ENCODE assay signal across 22 mouse cellular contexts in genomic region chr19:5503687-5504086, GRCm38 (mm10). TPM values are rescaled to one million over a fixed set of nuclear protein-coding genes. Genes with fewer than 3 reads are reported as not detected.
DNase-seq lines count a peak whose midpoint lies in the region; ATAC-seq and TF ChIP-seq lines count a peak whose summit lies in the region.
"Had no signal": no experiment of that assay in that cellular context is flagged by ENCODE, and none has a peak within 500 bp of the region (broad histone marks: within the 10 kb centered on the region; RNA-seq: fewer than 3 reads in every experiment).

1700020D05Rik (minus strand) TSS chr19:5503787.

- no peak for TF ChIP-seq EP300 in ES-Bruce4 (IDR thresholded peaks at IDR 0.05; ENCODE audit: insufficient read depth, low read depth, low read length)

- WGBS in kidney, embryonic 16.5 days = 47% methylated on average over 17 of the region's 17 CpGs
- 50% methylated on average over 16 of the region's 17 CpGs for WGBS in embryonic facial prominence, embryonic 13.5 days

- no peaks in the 10 kb centered on the region; the same call in 1 of the 2 replicates for H3K9me3 ChIP-seq in kidney, embryonic 16.5 days (ENCODE audit: low read length)
- no peaks in the 10 kb centered on the region for H3K9me3 ChIP-seq in E14TG2a.4 (ENCODE audit: low read length)
- no peaks in the 10 kb centered on the region for H3K9me3 ChIP-seq in ES-Bruce4 (replicated peaks; ENCODE audit: control insufficient read depth, insufficient read depth, low read length, poor library complexity, severe bottlenecking)
- H3K9me3 ChIP-seq in embryonic facial prominence, embryonic 13.5 days = no peaks in the 10 kb centered on the region
- H3K9me3 ChIP-seq: embryonic facial prominence, embryonic 12.5 days; forebrain, embryonic 13.5 days; heart, embryonic 12.5 days had no signal

- no peak for TF ChIP-seq POLR2A in ES-Bruce4 (IDR thresholded peaks at IDR 0.05; ENCODE audit: insufficient read depth, low read length)

- H3K4me3 ChIP-seq in kidney, embryonic 16.5 days (ENCODE audit: low read length) = peak within 1 kb of the TSS; percentile 8; the same call in 1 of the 2 replicates
- H3K4me3 ChIP-seq in E14TG2a.4 (replicated peaks; ENCODE audit: low read length) (peak within 1 kb of the TSS; percentile 67), ES-Bruce4 (ENCODE audit: low read depth, low read length) (no peak within 1 kb of the TSS)
- no peak within 1 kb of the TSS for H3K4me3 ChIP-seq in embryonic facial prominence, embryonic 13.5 days
- H3K4me3 ChIP-seq: embryonic facial prominence, embryonic 12.5 days; forebrain, embryonic 13.5 days; gastrocnemius, adult 2 months; heart, embryonic 12.5 days; hindbrain, embryonic 10.5 days had no signal

- TF ChIP-seq CTCF in E14TG2a.4 (conservative IDR thresholded peaks at IDR 0.05; ENCODE audit: low read length) = no peak
- no peak for TF ChIP-seq CTCF in ES-Bruce4 (IDR thresholded peaks at IDR 0.05; ENCODE audit: low read depth, low read length)

- intact Hi-C loops in left cerebral cortex, postnatal 14 days (cut with DNase I) = no loop called here

- no peak for DNase-seq in kidney, adult 11 months
- no peak for DNase-seq in left cerebral cortex, postnatal 14 days (ENCODE audit: low spot score in 2 of 2)
- no peak for DNase-seq in right cerebral cortex, postnatal 25 days
- DNase-seq: adrenal gland, adult 8-10 months; cerebellum, adult 11 months; cerebellum, adult 8-10 months; cerebellum, postnatal 14 days; embryo, embryonic 11 days; forebrain, postnatal 0 days; gastrocnemius, adult 2 months; gastrocnemius, postnatal 25 days had no signal

- no peak for ATAC-seq in kidney, embryonic 16.5 days (ENCODE audit: low FRiP score, low TSS enrichment)
- 0 out of 2 replicates have a peak, but pooled peaks have one; percentile 26 for ATAC-seq in embryonic facial prominence, embryonic 13.5 days (ENCODE audit: insufficient number of reproducible peaks, insufficient read depth, low FRiP score, low TSS enrichment, low read depth)
- ATAC-seq: forebrain, embryonic 13.5 days; forebrain, postnatal 0 days had no signal

- H3K36me3 ChIP-seq in kidney, embryonic 16.5 days (ENCODE audit: insufficient read depth, low read length) = no peaks in the 10 kb centered on the region
- no peaks in the 10 kb centered on the region for H3K36me3 ChIP-seq in E14TG2a.4 (ENCODE audit: insufficient read depth, low read length)
- no peaks in the 10 kb centered on the region for H3K36me3 ChIP-seq in ES-Bruce4 (ENCODE audit: control insufficient read depth, insufficient read depth, low read length, poor library complexity, severe bottlenecking)
- H3K36me3 ChIP-seq in embryonic facial prominence, embryonic 13.5 days = no peaks in the 10 kb centered on the region; the same call in 1 of the 2 replicates
- H3K36me3 ChIP-seq: embryonic facial prominence, embryonic 12.5 days had no signal

- H3K4me2 ChIP-seq in kidney, embryonic 16.5 days (replicated peaks; ENCODE audit: low read depth, low read length) = peak within 1 kb of the TSS; percentile 31
- H3K4me2 ChIP-seq in embryonic facial prominence, embryonic 13.5 days = 0 out of 2 replicates have a peak within 1 kb of the TSS, but pooled peaks have one; percentile 7
- H3K4me2 ChIP-seq: embryonic facial prominence, embryonic 12.5 days; forebrain, embryonic 13.5 days; heart, embryonic 12.5 days; hindbrain, embryonic 14.5 days had no signal

- no peak within 1 kb of the TSS for H3K9ac ChIP-seq in kidney, embryonic 16.5 days (replicated peaks; ENCODE audit: low read length)
- H3K9ac ChIP-seq in ES-Bruce4 (ENCODE audit: low read depth, poor library complexity, severe bottlenecking) = 0 out of 2 replicates have a peak within 1 kb of the TSS, but pooled peaks have one; percentile 12
- peak within 1 kb of the TSS; percentile 32; the same call in 1 of the 2 replicates for H3K9ac ChIP-seq in embryonic facial prominence, embryonic 13.5 days
- H3K9ac ChIP-seq: embryonic facial prominence, embryonic 12.5 days; forebrain, embryonic 13.5 days; forebrain, postnatal 0 days; heart, embryonic 12.5 days; hindbrain, embryonic 14.5 days had no signal

- no peaks in the 10 kb centered on the region for H3K27me3 ChIP-seq in kidney, embryonic 16.5 days (ENCODE audit: insufficient read depth, low read length)
- H3K27me3 ChIP-seq in E14TG2a.4 (ENCODE audit: insufficient read depth, low read length) = peaks cover 11% of the 10 kb centered on the region
- H3K27me3 ChIP-seq in ES-Bruce4 (ENCODE audit: control insufficient read depth, insufficient read depth, low read length, poor library complexity, severe bottlenecking) = no peaks in the 10 kb centered on the region
- H3K27me3 ChIP-seq in embryonic facial prominence, embryonic 13.5 days = no peaks in the 10 kb centered on the region
- H3K27me3 ChIP-seq: embryonic facial prominence, embryonic 12.5 days; forebrain, embryonic 13.5 days; heart, embryonic 12.5 days had no signal

- no peak within 1 kb of the TSS for H3K27ac ChIP-seq in kidney, embryonic 16.5 days (ENCODE audit: low read length)
- no peak within 1 kb of the TSS for H3K27ac ChIP-seq in ES-Bruce4 (ENCODE audit: insufficient read depth, low read length)
- H3K27ac ChIP-seq in embryonic facial prominence, embryonic 13.5 days = no peak within 1 kb of the TSS
- H3K27ac ChIP-seq: embryonic facial prominence, embryonic 12.5 days; forebrain, embryonic 13.5 days; gastrocnemius, adult 2 months; hindbrain, embryonic 10.5 days; hindbrain, embryonic 14.5 days had no signal

- no peaks in the 10 kb centered on the region for H3K4me1 ChIP-seq in kidney, embryonic 16.5 days (ENCODE audit: insufficient read depth, low read length)
- peaks cover 22% of the 10 kb centered on the region for H3K4me1 ChIP-seq in E14TG2a.4 (replicated peaks; ENCODE audit: low read depth, low read length)
- H3K4me1 ChIP-seq in ES-Bruce4 (ENCODE audit: control insufficient read depth, insufficient read depth, low read length) = no peaks in the 10 kb centered on the region
- H3K4me1 ChIP-seq in embryonic facial prominence, embryonic 13.5 days = no peaks in the 10 kb centered on the region
- H3K4me1 ChIP-seq: embryonic facial prominence, embryonic 12.5 days; forebrain, embryonic 13.5 days; heart, embryonic 12.5 days; hindbrain, embryonic 10.5 days had no signal

RNA-seq across cellular contexts. Expression of gene 1700020D05Rik, which starts in this region (rescaled TPM):
- not detected in 2 replicates for polyA plus RNA-seq in kidney, embryonic 16.5 days (2015; fragmentation: Nextera tagmentation; extraction: Ambion mirVana)
- 0.99 and 1.5 TPM in 2 replicates for polyA plus RNA-seq in ES-Bruce4 (2011; ENCODE audit: insufficient read depth, insufficient read length, low read depth, missing spikeins)
- polyA plus RNA-seq in embryonic facial prominence, embryonic 13.5 days (2015; fragmentation: Nextera tagmentation; extraction: Ambion mirVana) = not detected in 2 replicates
- 1 to 10 TPM; 5.9 to 6.0 TPM for total RNA-seq in left cerebral cortex, postnatal 14 days (2021)
- total RNA-seq: common myeloid progenitor, adult 5-6 weeks had no signal
- polyA plus RNA-seq: forebrain, postnatal 0 days; heart, embryonic 16.5 days; hindbrain, embryonic 10.5 days had no signal

Comparison
In these comparisons a context has a peak if more than half of its experiments do, and no peak if none do; other contexts are left out.
1. Peak in ATAC-seq, H3K9ac ChIP-seq and H3K4me2 ChIP-seq in embryonic facial prominence, embryonic 13.5 days; RNA of the gene not detected or under 1 TPM.
2. H3K4me3 ChIP-seq: peak in kidney, embryonic 16.5 days (single experiment) and E14TG2a.4 (single experiment); none in ES-Bruce4 (single experiment) and embryonic facial prominence, embryonic 13.5 days (single experiment).